9 mouse cellular contexts compared by ENCODE assay signal in the genomic region with DNA sequence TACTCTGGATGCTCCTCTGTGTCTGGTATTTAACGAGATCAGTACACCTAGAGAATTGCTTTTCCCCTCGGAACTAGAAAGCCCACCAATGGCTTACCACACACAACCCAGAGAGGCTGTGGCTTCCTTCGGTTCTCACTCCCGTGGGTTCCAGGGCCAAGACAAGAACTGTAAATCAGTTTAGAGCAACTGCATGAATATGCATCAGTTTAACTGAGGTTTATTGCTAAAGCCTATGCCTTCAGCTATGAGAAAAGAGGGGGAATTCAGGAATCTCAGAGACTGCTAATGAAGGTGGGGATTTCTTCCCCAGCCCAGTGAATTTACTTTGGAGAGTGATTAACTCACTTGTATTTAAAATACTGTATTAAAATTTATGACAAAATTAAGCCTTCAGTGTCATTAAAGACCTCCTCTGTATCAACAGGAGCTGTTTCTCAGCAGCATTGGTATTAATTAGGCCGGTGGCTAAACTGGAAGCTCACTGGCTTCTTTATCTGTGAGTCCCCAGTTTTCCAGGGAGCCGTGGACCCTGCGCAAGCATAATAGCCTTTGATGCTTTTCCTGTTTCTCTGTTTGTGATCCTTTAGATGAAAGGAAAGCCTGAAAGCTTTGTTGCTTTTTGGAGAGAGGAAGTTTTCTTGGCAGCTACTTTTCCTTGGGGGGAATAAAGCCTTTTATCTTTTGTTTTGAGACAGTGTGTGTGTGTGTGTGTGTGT. TPM values are rescaled to one million over a fixed set of nuclear protein-coding genes. Genes with fewer than 3 reads are reported as not detected.
DNase-seq lines count a peak whose midpoint lies in the region; ATAC-seq lines count a peak whose summit lies in the region.
"Had no signal": no experiment of that assay in that cellular context is flagged by ENCODE, and none has a peak within 500 bp of the region (broad histone marks: within the 10 kb centered on the region; RNA-seq: fewer than 3 reads in every experiment).

No protein-coding gene starts in this region.

- no peaks in the 10 kb centered on the region for H3K9me3 ChIP-seq in hindbrain, embryonic 15.5 days

- H3K36me3 ChIP-seq in hindbrain, embryonic 15.5 days: no peaks in the 10 kb centered on the region; the same call in 1 of the 2 replicates

- DNase-seq in heart, adult 9 months (ENCODE audit: low spot score in 2 of 2): peak; percentile 26 to 32
- DNase-seq in heart, postnatal 25 days (ENCODE audit: low spot score): no peak
- peak; percentile 18 for DNase-seq in retina, postnatal 1 day
- no peak for DNase-seq in retina, embryonic 14.5 days (ENCODE audit: low spot score)
- DNase-seq in adrenal gland, postnatal 25 days: no peak
- DNase-seq in thymus, adult 18-20 months: no peak
- DNase-seq: cerebellum, adult 11-12 months had no signal

- 0 out of 2 replicates have a peak overlapping the region, but pooled peaks have one; percentile 2 for H3K4me3 ChIP-seq in hindbrain, embryonic 15.5 days

- 13% methylated on average over 7 of the region's 7 CpGs for WGBS in hindbrain, embryonic 15.5 days

- peaks cover 19% of the 10 kb centered on the region for H3K4me1 ChIP-seq in hindbrain, embryonic 15.5 days (replicated peaks)

- peak overlapping the region; percentile 80 for H3K27ac ChIP-seq in hindbrain, embryonic 15.5 days (replicated peaks)

- H3K27me3 ChIP-seq in hindbrain, embryonic 15.5 days: no peaks in the 10 kb centered on the region

- no peak overlapping the region for H3K9ac ChIP-seq in hindbrain, embryonic 15.5 days

- peak; percentile 75 for ATAC-seq in hindbrain, embryonic 15.5 days (ENCODE audit: low FRiP score, low read depth)
- no peak for ATAC-seq in granulocyte monocyte progenitor cell, adult 5-6 weeks (replicated peaks; ENCODE audit: poor library complexity, severe bottlenecking)

- intact Hi-C loops in heart, postnatal 25 days (cut with DNase I): loop anchor here (2.0 kb wide), 1 partner anchor 48 kb away; no protein-coding TSS in a partner anchor

- H3K4me2 ChIP-seq in hindbrain, embryonic 15.5 days: peak overlapping the region; percentile 38

RNA-seq across cellular contexts. Expression of a gene that starts 44.4 kb away (rescaled TPM):
- 1 to 10 TPM; 4.9 to 6.3 TPM for total RNA-seq in heart, postnatal 25 days (2021)
- polyA plus RNA-seq in hindbrain, embryonic 15.5 days (2015; fragmentation: Nextera tagmentation; extraction: Ambion mirVana): 23.8 and 24.6 TPM in 2 replicates
- 16.9 and 17.5 TPM in 2 replicates for total RNA-seq in adrenal gland, postnatal 25 days (2021)
- total RNA-seq in granulocyte monocyte progenitor cell, adult 5-6 weeks (2014; fragmentation: Nextera tagmentation): not detected in 2 replicates
- total RNA-seq in granulocyte monocyte progenitor cell, adult 5-6 weeks (2017): not detected in 2 replicates

Comparison
In these comparisons a context has a peak if more than half of its experiments do, and no peak if none do; other contexts are left out.
1. DNase-seq: peak in heart, adult 9 months (2 of 2) and retina, postnatal 1 day (single experiment); none in heart, postnatal 25 days (single experiment), retina, embryonic 14.5 days (single experiment), adrenal gland, postnatal 25 days (single experiment) and thymus, adult 18-20 months (0 of 2).
2. RNA of a gene that starts 44.4 kb away (total RNA-seq): 16.9 to 17.5 TPM in adrenal gland, postnatal 25 days and 4.9 to 6.3 TPM in heart, postnatal 25 days; not detected in granulocyte monocyte progenitor cell, adult 5-6 weeks; every median in the first group is over 4 times any median in the second.